Mouse (Mus musculus): ENCODE measurements around the gene Btnl10. TPM values are rescaled to one million over a fixed set of nuclear protein-coding genes. Genes with fewer than 3 reads are reported as not detected.

Gene Btnl10
- not detected in 2 replicates for polyA plus RNA-seq (2016; fragmentation: Nextera tagmentation; extraction: Ambion mirVana)

- peaks cover 6% of the 10 kb centered on the region for H3K4me1 ChIP-seq
- 0 out of 2 replicates have a peak, but pooled peaks cover 6% of the 10 kb centered on the region for H3K27me3 ChIP-seq (ENCODE audit: low read depth, poor library complexity, severe bottlenecking)
- 92% methylated on average over 12 of the region's 12 CpGs for WGBS
- no peak within 1 kb of the TSS for H3K27ac ChIP-seq (replicated peaks)
- no peaks in the 10 kb centered on the region for H3K9me3 ChIP-seq (replicated peaks)
- no peak within 1 kb of the TSS for H3K4me3 ChIP-seq
- no peak for DNase-seq (ENCODE audit: low spot score)
- H3K36me3 ChIP-seq: no peaks in the 10 kb centered on the region
These were observed at the start of gene Btnl10 for GRCm38 (mm10) chr11:58917745-58918366. Btnl10 (plus strand) TSS chr11:58917908.

- Histone ChIP-seq H3K4me3 (peak overlapping the region; percentile 94), H3K27ac (replicated peaks) (peak overlapping the region; percentile 93), H3K4me1 (peaks cover 15% of the 10 kb centered on the region), H3K9me3 (replicated peaks) (no peaks in the 10 kb centered on the region), H3K36me3 (peaks cover 31% of the 10 kb centered on the region), H3K27me3 (ENCODE audit: low read depth, poor library complexity, severe bottlenecking) (no peaks in the 10 kb centered on the region)
- no peak for DNase-seq (ENCODE audit: low spot score)
- 92% methylated on average over 6 of the region's 6 CpGs for WGBS
These were observed 49.8 kb upstream of the Btnl10 start for GRCm38 (mm10) chr11:58867954-58868330.

- peaks cover 15% of the 10 kb centered on the region for H3K4me1 ChIP-seq
- no peak overlapping the region for H3K27ac ChIP-seq (replicated peaks)
- 89% methylated on average over 4 of the region's 4 CpGs for WGBS
- no peaks in the 10 kb centered on the region for H3K9me3 ChIP-seq (replicated peaks)
- H3K36me3 ChIP-seq: peaks cover 47% of the 10 kb centered on the region
- H3K4me3 ChIP-seq: no peak overlapping the region
- H3K27me3 ChIP-seq (ENCODE audit: low read depth, poor library complexity, severe bottlenecking): no peaks in the 10 kb centered on the region
- DNase-seq (ENCODE audit: low spot score): no peak
These were observed 46.7 kb upstream of the Btnl10 start for GRCm38 (mm10) chr11:58870961-58871360.

- H3K4me1 ChIP-seq: no peaks in the 10 kb centered on the region
- 85% methylated on average over 8 of the region's 8 CpGs for WGBS
- DNase-seq (ENCODE audit: low spot score): no peak
- no peaks in the 10 kb centered on the region for H3K9me3 ChIP-seq (replicated peaks)
- H3K4me3 ChIP-seq: no peak overlapping the region
- peaks cover 46% of the 10 kb centered on the region for H3K36me3 ChIP-seq
- H3K27ac ChIP-seq (replicated peaks): no peak overlapping the region
- H3K27me3 ChIP-seq (ENCODE audit: low read depth, poor library complexity, severe bottlenecking): no peaks in the 10 kb centered on the region
These were observed 34.0 kb upstream of the Btnl10 start for GRCm38 (mm10) chr11:58883756-58884155.

GRCm38 (mm10) chr11:58890511-58890910 lies 27.2 kb upstream of the Btnl10 start:
- Histone ChIP-seq H3K27ac (replicated peaks) (no peak overlapping the region), H3K27me3 (ENCODE audit: low read depth, poor library complexity, severe bottlenecking) (no peaks in the 10 kb centered on the region), H3K36me3 (peaks cover 64% of the 10 kb centered on the region), H3K4me1 (no peaks in the 10 kb centered on the region), H3K9me3 (replicated peaks) (no peaks in the 10 kb centered on the region), H3K4me3 (no peak overlapping the region)
- 96% methylated on average over 10 of the region's 10 CpGs for WGBS
- no peak for DNase-seq (ENCODE audit: low spot score)

GRCm38 (mm10) chr11:58894456-58894855 lies 23.3 kb upstream of the Btnl10 start:
- DNase-seq (ENCODE audit: low spot score): no peak
- WGBS: 83% methylated on average over 6 of the region's 6 CpGs
- no peaks in the 10 kb centered on the region for H3K9me3 ChIP-seq (replicated peaks)
- H3K4me1 ChIP-seq: no peaks in the 10 kb centered on the region
- H3K27me3 ChIP-seq (ENCODE audit: low read depth, poor library complexity, severe bottlenecking): no peaks in the 10 kb centered on the region
- peaks cover 83% of the 10 kb centered on the region for H3K36me3 ChIP-seq
- H3K4me3 ChIP-seq: no peak overlapping the region
- no peak overlapping the region for H3K27ac ChIP-seq (replicated peaks)

- DNase-seq (ENCODE audit: low spot score): no peak
- WGBS: 81% methylated on average over 6 of the region's 6 CpGs
- no peaks in the 10 kb centered on the region for H3K9me3 ChIP-seq (replicated peaks)
- H3K27me3 ChIP-seq (ENCODE audit: low read depth, poor library complexity, severe bottlenecking): no peaks in the 10 kb centered on the region
- no peak overlapping the region for H3K4me3 ChIP-seq
- no peaks in the 10 kb centered on the region for H3K4me1 ChIP-seq
- no peak overlapping the region for H3K27ac ChIP-seq (replicated peaks)
- H3K36me3 ChIP-seq: peaks cover 76% of the 10 kb centered on the region
These were observed 20.2 kb upstream of the Btnl10 start for GRCm38 (mm10) chr11:58897485-58897884.

GRCm38 (mm10) chr11:58901080-58901479 lies 16.6 kb upstream of the Btnl10 start:
- Histone ChIP-seq H3K27ac (replicated peaks) (no peak overlapping the region), H3K9me3 (replicated peaks) (no peaks in the 10 kb centered on the region), H3K36me3 (peaks cover 50% of the 10 kb centered on the region), H3K4me3 (no peak overlapping the region), H3K4me1 (peaks cover 17% of the 10 kb centered on the region), H3K27me3 (ENCODE audit: low read depth, poor library complexity, severe bottlenecking) (no peaks in the 10 kb centered on the region)
- DNase-seq (ENCODE audit: low spot score): no peak

- peaks cover 28% of the 10 kb centered on the region for H3K36me3 ChIP-seq
- WGBS: 1% methylated on average over 40 of the region's 40 CpGs
- peak within 1 kb of the TSS; percentile 94 for H3K27ac ChIP-seq (replicated peaks)
- DNase-seq (ENCODE audit: low spot score): peak; percentile 96
- H3K4me3 ChIP-seq: peak within 1 kb of the TSS; percentile 84
- H3K27me3 ChIP-seq (ENCODE audit: low read depth, poor library complexity, severe bottlenecking): no peaks in the 10 kb centered on the region
- peaks cover 17% of the 10 kb centered on the region for H3K4me1 ChIP-seq
- H3K9me3 ChIP-seq (replicated peaks): no peaks in the 10 kb centered on the region
These were observed 13.9 kb upstream of the Btnl10 start, which contains the start of gene Zfp39 for GRCm38 (mm10) chr11:58903511-58904409. Zfp39 (minus strand) TSS chr11:58904225.

GRCm38 (mm10) chr11:58904410-58904718 lies 13.3 kb upstream of the Btnl10 start:
- H3K27ac ChIP-seq (replicated peaks): peak overlapping the region; percentile 94
- WGBS: 6% methylated on average over 8 of the region's 8 CpGs
- H3K4me1 ChIP-seq: peaks cover 17% of the 10 kb centered on the region
- peaks cover 23% of the 10 kb centered on the region for H3K36me3 ChIP-seq
- H3K9me3 ChIP-seq (replicated peaks): no peaks in the 10 kb centered on the region
- peak overlapping the region; percentile 84 for H3K4me3 ChIP-seq
- DNase-seq (ENCODE audit: low spot score): no peak
- H3K27me3 ChIP-seq (ENCODE audit: low read depth, poor library complexity, severe bottlenecking): no peaks in the 10 kb centered on the region

- Histone ChIP-seq H3K4me1 (peaks cover 17% of the 10 kb centered on the region), H3K4me3 (peak overlapping the region; percentile 84; the same call in 1 of the 2 replicates), H3K9me3 (replicated peaks) (no peaks in the 10 kb centered on the region), H3K27me3 (ENCODE audit: low read depth, poor library complexity, severe bottlenecking) (no peaks in the 10 kb centered on the region), H3K36me3 (peaks cover 22% of the 10 kb centered on the region), H3K27ac (replicated peaks) (no peak overlapping the region; the same call in 1 of the 2 replicates)
- WGBS: 41% methylated on average over 6 of the region's 6 CpGs
- peak; percentile 28 for DNase-seq (ENCODE audit: low spot score)
These were observed 12.9 kb upstream of the Btnl10 start for GRCm38 (mm10) chr11:58904838-58905237.

- no peak for DNase-seq (ENCODE audit: low spot score)
- 76% methylated on average over 1 of the region's 1 CpGs for WGBS
- Histone ChIP-seq H3K4me3 (no peak overlapping the region), H3K4me1 (peaks cover 6% of the 10 kb centered on the region), H3K36me3 (no peaks in the 10 kb centered on the region), H3K27ac (replicated peaks) (peak overlapping the region; percentile 76), H3K27me3 (ENCODE audit: low read depth, poor library complexity, severe bottlenecking) (0 out of 2 replicates have a peak, but pooled peaks cover 3% of the 10 kb centered on the region), H3K9me3 (replicated peaks) (no peaks in the 10 kb centered on the region)
These were observed 3.9 kb upstream of the Btnl10 start for GRCm38 (mm10) chr11:58913776-58914175.
